Mouse (Mus musculus) testis, adult 2 months (tissue): ENCODE results near the gene Sec31a.

Source experiments
- CTCF ChIP-seq: fragments of 200-500 bp; IDR thresholded peaks from 2 replicates; pipeline ENCODE4 v1.5.1; 2012; ENCODE audit warnings: low read depth, mild to moderate bottlenecking, inconsistent platforms, low read length, moderate library complexity; ENCODE audit not compliant: control insufficient read depth, insufficient read depth, insufficient replicate concordance
- POLR2A ChIP-seq: fragments of 200-500 bp; IDR thresholded peaks from 2 replicates; pipeline ENCODE4 v1.6.1; 2012; ENCODE audit warnings: low read depth, mild to moderate bottlenecking, inconsistent platforms, low read length, moderate library complexity; ENCODE audit not compliant: control insufficient read depth

GRCm38 (mm10) chr5:100369825-100370459 is 46.1 kb downstream of the Sec31a start:
- TF ChIP-seq CTCF (no peak), POLR2A (no peak)
